In genomic region chr6:8583892-8584291, GRCm38 (mm10) we compare ENCODE assay signal across 23 mouse cellular contexts.
DNase-seq lines count a peak whose midpoint lies in the region; ATAC-seq and TF ChIP-seq lines count a peak whose summit lies in the region.
"Had no signal": no experiment of that assay in that cellular context is flagged by ENCODE, and none has a peak within 500 bp of the region (broad histone marks: within the 10 kb centered on the region; RNA-seq: fewer than 3 reads in every experiment).

No protein-coding gene starts in this region.

- TF ChIP-seq POLR2A in MEL (IDR thresholded peaks at IDR 0.05; ENCODE audit: control insufficient read depth in 1 of 2, insufficient read depth in 1 of 2, low read depth in 1 of 2, low read length in 2 of 2, poor library complexity in 1 of 2) = no peak

- no peak for TF ChIP-seq CTCF in MEL (IDR thresholded peaks at IDR 0.05 in 2 of 3, conservative IDR thresholded peaks at IDR 0.05 in 1 of 3; ENCODE audit: control insufficient read depth in 1 of 3, insufficient read depth in 1 of 3, low read depth in 2 of 3, low read length in 3 of 3, poor library complexity in 1 of 3, severe bottlenecking in 1 of 3)

- no peaks in the 10 kb centered on the region for H3K79me2 ChIP-seq in MEL (ENCODE audit: control insufficient read depth, insufficient read depth, low read length, poor library complexity)

- peak overlapping the region; percentile 98 for H3K27ac ChIP-seq in MEL (ENCODE audit: control insufficient read depth, low read depth, low read length)
- H3K27ac ChIP-seq: forebrain, embryonic 10.5 days; forebrain, embryonic 13.5 days; gastrocnemius, adult 2 months; hindbrain, embryonic 12.5 days; hindbrain, embryonic 15.5 days had no signal

- H3K4me1 ChIP-seq in MEL (ENCODE audit: control insufficient read depth in 1 of 2, insufficient read depth in 2 of 2, low read length in 2 of 2) = peaks cover 5 to 13% of the 10 kb centered on the region in 2 experiments
- H3K4me1 ChIP-seq: forebrain, embryonic 10.5 days; forebrain, embryonic 13.5 days; hindbrain, embryonic 12.5 days; hindbrain, embryonic 15.5 days had no signal

- peak overlapping the region; percentile 69 for H3K9ac ChIP-seq in MEL (ENCODE audit: control insufficient read depth, low read depth, low read length, poor library complexity, severe bottlenecking)
- H3K9ac ChIP-seq: forebrain, embryonic 13.5 days; hindbrain, embryonic 12.5 days; hindbrain, embryonic 15.5 days had no signal

- no peaks in the 10 kb centered on the region for H3K9me3 ChIP-seq in MEL (replicated peaks; ENCODE audit: insufficient read depth, low read length)
- H3K9me3 ChIP-seq: forebrain, embryonic 10.5 days; forebrain, embryonic 13.5 days; hindbrain, embryonic 12.5 days; hindbrain, embryonic 15.5 days had no signal

- ATAC-seq in megakaryocyte, adult 5-6 weeks (ENCODE audit: poor library complexity, severe bottlenecking) = no peak
- ATAC-seq: activated CD4-positive, CD25-positive, alpha-beta regulatory T cell, adult 4 months; CD4-positive, CD25-positive, alpha-beta regulatory T cell, adult 4 months; forebrain, embryonic 13.5 days; intestine, postnatal 0 days had no signal

- no peak for TF ChIP-seq RAD21 in MEL (IDR thresholded peaks at IDR 0.05; ENCODE audit: low read depth, low read length)

- H3K27me3 ChIP-seq in MEL (ENCODE audit: control insufficient read depth in 1 of 2, insufficient read depth in 2 of 2, low read length in 2 of 2) = no peaks in the 10 kb centered on the region
- H3K27me3 ChIP-seq: forebrain, embryonic 13.5 days; hindbrain, embryonic 12.5 days; hindbrain, embryonic 15.5 days had no signal

- H3K4me3 ChIP-seq in MEL (ENCODE audit: control insufficient read depth in 1 of 2, insufficient read depth in 1 of 2, low read depth in 2 of 2, low read length in 2 of 2) = peak overlapping the region; percentile 65 to 72
- H3K4me3 ChIP-seq: forebrain, embryonic 10.5 days; forebrain, embryonic 13.5 days; gastrocnemius, adult 2 months; hindbrain, embryonic 12.5 days; hindbrain, embryonic 15.5 days had no signal

- peaks cover 0 to 16% of the 10 kb centered on the region in 2 experiments; a peak in 3 of 4 replicates for H3K36me3 ChIP-seq in MEL (ENCODE audit: control insufficient read depth in 1 of 2, insufficient read depth in 2 of 2, low read length in 2 of 2)
- H3K36me3 ChIP-seq: hindbrain, embryonic 12.5 days had no signal

- DNase-seq in 3134 (ENCODE audit: extremely low read depth, insufficient read length, low spot score) (peak; percentile 29), 416B (ENCODE audit: low read depth) (peak; percentile 51), MEL (ENCODE audit: low read depth, low spot score) (peak; percentile 80)
- peak; percentile 30 for DNase-seq in brain, adult 2 months (ENCODE audit: low read depth, low spot score)
- DNase-seq in ovary, adult 18-20 months (ENCODE audit: low spot score) = no peak
- no peak for DNase-seq in testis, postnatal 10 days (ENCODE audit: low spot score)
- DNase-seq: adrenal gland, adult 8-10 months; adrenal gland, postnatal 25 days; B cell, adult 2 months; cerebellum, adult 18-20 months; cerebellum, adult 9-10 months; cerebellum, postnatal 14 days; gastrocnemius, adult 2 months; gastrocnemius, postnatal 14 days; heart, adult 11 months had no signal

- TF ChIP-seq EP300 in MEL (IDR thresholded peaks at IDR 0.05; ENCODE audit: low read depth in 1 of 2, low read length in 2 of 2) = peak; percentile 81 to 84

TF ChIP-seq in MEL, 35 proteins besides CTCF, POLR2A, EP300 and RAD21:
- TF ChIP-seq MAZ (IDR thresholded peaks at IDR 0.05; ENCODE audit: low read depth, low read length) (no peak), TBP (IDR thresholded peaks at IDR 0.05; ENCODE audit: low read depth, low read length) (no peak), NRF1 (IDR thresholded peaks at IDR 0.05; ENCODE audit: insufficient read depth, low read depth, low read length, poor library complexity, severe bottlenecking) (no peak), TAL1 (IDR thresholded peaks at IDR 0.05; ENCODE audit: low read length) (no peak), TCF12 (IDR thresholded peaks at IDR 0.05; ENCODE audit: low read depth, low read length) (no peak; the same call in 1 of the 2 replicates), JUND (IDR thresholded peaks at IDR 0.05; ENCODE audit: low read depth, low read length) (no peak), ZC3H11A (IDR thresholded peaks at IDR 0.05; ENCODE audit: low read depth, low read length) (no peak), MYB (IDR thresholded peaks at IDR 0.05; ENCODE audit: low read depth, low read length) (no peak), GABPA (IDR thresholded peaks at IDR 0.05; ENCODE audit: low read depth, low read length) (no peak), ZMIZ1 (IDR thresholded peaks at IDR 0.05; ENCODE audit: low read depth, low read length) (no peak), CHD2 (IDR thresholded peaks at IDR 0.05; ENCODE audit: low read length) (no peak), BHLHE40 (IDR thresholded peaks at IDR 0.05; ENCODE audit: borderline replicate concordance, low read depth, low read length) (no peak), MAFK (IDR thresholded peaks at IDR 0.05; ENCODE audit: borderline replicate concordance, low read depth, low read length) (no peak), MAX (IDR thresholded peaks at IDR 0.05; ENCODE audit: low read length) (no peak), ELF1 (IDR thresholded peaks at IDR 0.05; ENCODE audit: low read depth, low read length) (no peak), RCOR1 (IDR thresholded peaks at IDR 0.05; ENCODE audit: low read depth, low read length) (peak; percentile 43; the same call in 1 of the 2 replicates), MYC (IDR thresholded peaks at IDR 0.05; ENCODE audit: low read depth, low read length) (no peak), ETS1 (IDR thresholded peaks at IDR 0.05; ENCODE audit: low read depth, low read length) (peak; percentile 69), MXI1 (IDR thresholded peaks at IDR 0.05; ENCODE audit: low read depth, low read length) (no peak), POLR2AphosphoS2 (IDR thresholded peaks at IDR 0.05; ENCODE audit: low read length) (no peak), POLR2AphosphoS5 (IDR thresholded peaks at IDR 0.05; ENCODE audit: borderline replicate concordance, low read depth, low read length) (no peak), GATA1 (IDR thresholded peaks at IDR 0.05; ENCODE audit: low read depth, low read length) (peak; percentile 90), ZKSCAN1 (IDR thresholded peaks at IDR 0.05; ENCODE audit: low read depth, low read length) (no peak)

Comparison
In these comparisons a context has a peak if more than half of its experiments do, and no peak if none do; other contexts are left out.
1. DNase-seq: peak in 3134 (single experiment), 416B (single experiment), MEL (single experiment) and brain, adult 2 months (single experiment); none in ovary, adult 18-20 months (single experiment) and testis, postnatal 10 days (single experiment).